Mouse (Mus musculus) layer of hippocampus, adult 18-20 months (tissue): ENCODE measurements at regions not wholly inside any gene's neighbourhood (a gene's known extent, or its start where the extent isn't known, plus 50 kb on each side); places are given as distances from the start of the nearest gene placed in this dataset.
A peak's percentile ranks its signal among the peaks of the same experiment; 100 is the strongest.

Experiments used
- DNase-seq, 2 experiments: peaks; one replicate each; pipeline ENCODE4 v3.0.0; 2022; ENCODE audit warnings: low spot score in 2 of 2

DNA sequence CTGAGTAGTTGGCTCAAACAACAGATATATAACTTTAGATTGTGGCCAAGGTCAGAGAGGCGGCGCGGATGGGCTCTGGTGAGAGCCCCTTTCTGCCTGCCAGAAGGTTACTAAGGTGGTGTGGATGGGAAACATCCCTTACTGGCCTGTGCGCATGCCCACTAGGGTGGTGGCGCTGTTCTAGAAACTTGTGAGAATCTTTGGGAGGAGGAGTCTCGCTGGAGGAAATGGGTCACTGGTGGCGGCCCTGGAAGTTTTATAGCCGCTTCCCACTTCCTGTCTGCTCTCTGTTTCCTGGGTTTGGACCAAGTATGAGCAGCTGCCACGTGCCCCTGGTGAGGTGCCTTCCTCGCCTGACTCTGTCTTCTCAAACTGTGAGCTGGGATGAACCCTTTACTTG, 285.0 kb upstream of the Tbx3 start:
- DNase-seq = no peak

- no peak for DNase-seq
Measured at GRCm38 (mm10) chr5:119386821-119387220, 283.6 kb upstream of the Tbx3 start.

GRCm38 (mm10) chr5:119387261-119387660, 283.2 kb upstream of the Tbx3 start:
- DNase-seq = no peak

GRCm38 (mm10) chr5:119388841-119389240, 281.6 kb upstream of the Tbx3 start:
- no peak for DNase-seq

DNA sequence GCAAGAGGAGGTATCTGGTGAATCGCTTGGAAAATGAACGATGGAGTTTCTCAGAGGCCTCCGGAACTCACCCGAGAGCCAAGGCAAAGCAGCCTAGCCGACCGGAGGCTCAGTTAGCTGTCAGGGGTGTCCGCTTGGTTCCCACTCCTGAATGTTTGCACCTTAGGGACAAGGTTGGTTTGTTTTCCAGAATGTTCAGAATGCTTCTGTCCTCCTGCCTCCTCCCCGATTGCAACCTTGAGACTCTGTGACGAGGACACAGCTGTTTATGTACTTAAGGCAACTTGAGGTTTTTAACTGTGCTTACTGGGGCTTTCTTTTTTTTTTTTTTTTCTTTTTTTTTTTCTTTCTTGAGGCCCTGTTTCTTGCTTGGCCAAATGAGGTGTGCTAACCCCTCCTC, 281.1 kb upstream of the Tbx3 start:
- no peak for DNase-seq

DNA sequence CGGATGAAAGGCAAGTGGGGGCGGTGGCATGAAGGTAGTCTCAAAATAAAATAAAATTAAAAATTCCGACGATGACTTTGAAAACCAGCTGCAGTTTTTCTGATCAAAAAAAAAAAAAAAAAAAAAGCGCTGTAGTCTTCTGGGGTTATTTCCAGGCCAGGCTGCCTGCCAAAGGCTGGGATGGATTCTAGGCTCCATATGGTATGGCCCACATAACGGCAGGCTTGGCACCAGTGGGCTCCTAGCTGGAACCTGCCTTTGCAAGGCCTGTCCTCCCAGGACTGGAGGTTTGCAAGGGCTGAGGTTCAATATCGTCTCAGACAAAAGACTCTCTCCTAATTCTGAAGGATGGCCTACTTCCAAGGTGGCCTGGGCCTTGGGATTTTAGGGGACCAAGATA, 280.6 kb upstream of the Tbx3 start:
- peak in 1 of 2 experiments; percentile 47 for DNase-seq

- DNase-seq = peak in 1 of 2 experiments; percentile 55
Measured at GRCm38 (mm10) chr5:119398475-119398874, 272.0 kb upstream of the Tbx3 start.

- no peak for DNase-seq
Measured at GRCm38 (mm10) chr5:119400223-119400935, 270.1 kb upstream of the Tbx3 start.

DNA sequence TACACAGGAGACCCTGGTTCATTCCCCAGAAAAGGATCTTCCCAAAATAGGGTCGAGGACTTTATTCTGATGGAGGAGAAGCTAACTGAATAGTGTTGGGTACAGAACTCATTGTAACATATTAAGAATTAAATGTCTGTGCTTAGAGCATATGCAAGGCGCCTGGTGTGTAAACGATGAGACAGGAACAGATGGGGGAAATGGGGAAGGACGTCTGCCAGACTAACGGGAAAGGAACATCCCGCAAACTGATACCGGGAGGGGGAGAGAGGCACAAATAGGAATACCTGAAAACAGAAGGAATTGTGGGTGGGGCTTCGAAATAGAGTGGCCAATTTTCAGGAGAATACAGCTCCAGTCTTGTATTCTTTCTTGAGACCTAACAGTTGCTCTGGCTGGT, 268.6 kb upstream of the Tbx3 start:
- peak; percentile 35 to 69 for DNase-seq

GRCm38 (mm10) chr5:119402651-119403050, 267.8 kb upstream of the Tbx3 start:
- peak in 1 of 2 experiments; percentile 20 for DNase-seq

DNA sequence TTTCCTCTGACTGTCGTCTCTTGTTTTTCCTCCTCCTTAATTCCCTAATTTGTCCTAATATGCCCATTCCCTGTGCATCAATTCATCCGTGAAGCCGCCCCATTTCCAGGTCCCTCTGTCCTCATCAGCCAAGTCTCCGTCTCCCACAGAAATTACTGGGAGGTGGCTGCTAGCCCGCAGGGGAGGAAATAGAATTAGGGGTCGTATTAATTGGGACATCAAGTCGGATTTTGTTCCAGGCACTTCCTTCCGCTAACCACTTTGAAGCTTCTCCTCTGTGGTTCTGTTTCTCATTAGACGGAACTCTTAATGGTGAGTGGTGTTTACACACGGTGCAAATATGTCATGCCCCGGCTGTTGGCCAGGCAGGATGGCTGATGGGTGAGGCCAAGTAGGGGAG, 259.5 kb upstream of the Tbx3 start:
- DNase-seq = no peak

DNA sequence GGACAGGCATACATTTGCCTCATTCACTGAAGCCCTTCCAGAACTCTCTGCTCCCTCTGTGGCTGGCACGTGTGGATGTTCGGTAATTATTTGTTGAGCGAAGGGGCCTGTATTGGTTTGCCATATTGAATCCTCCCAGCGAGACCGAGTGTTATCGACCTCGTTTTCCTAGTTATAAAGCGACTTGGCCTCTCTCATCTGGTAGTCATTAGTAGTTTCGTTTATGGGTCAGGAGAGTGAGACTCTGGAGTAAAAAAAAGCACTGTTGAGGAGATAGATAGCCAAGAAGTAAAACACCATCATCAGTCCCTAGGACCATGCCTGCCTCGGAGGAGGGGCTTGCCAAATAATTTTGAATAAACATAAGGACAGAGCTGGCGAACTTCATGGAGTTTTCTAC, 254.6 kb upstream of the Tbx3 start:
- no peak for DNase-seq

GRCm38 (mm10) chr5:119418486-119418885, 252.0 kb upstream of the Tbx3 start:
- DNase-seq = no peak

DNA sequence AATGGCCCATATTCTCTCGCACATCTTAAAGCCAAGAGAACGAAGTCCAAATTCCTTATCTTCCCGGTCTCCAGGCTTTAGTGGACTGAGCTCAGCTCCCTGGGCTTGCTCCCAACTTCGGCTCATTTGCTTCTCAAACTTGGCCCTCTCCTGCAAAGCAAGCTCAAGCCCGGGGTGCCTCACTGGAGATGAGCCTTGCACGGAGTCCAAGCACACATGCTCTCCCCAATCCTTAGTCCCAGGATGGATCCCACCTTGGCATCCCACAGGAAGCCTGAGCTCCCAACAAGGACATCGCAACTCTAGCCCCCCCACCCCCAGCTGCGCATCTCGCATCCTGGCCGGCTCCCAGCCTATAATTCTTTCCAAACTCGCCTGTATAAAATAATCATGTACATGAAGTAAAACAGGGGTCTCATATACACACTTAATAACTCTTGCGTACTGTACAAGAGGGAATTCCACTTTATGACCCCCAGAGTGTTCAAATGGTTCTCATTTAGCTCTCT, 242.9 kb upstream of the Tbx3 start:
- DNase-seq = no peak

DNA sequence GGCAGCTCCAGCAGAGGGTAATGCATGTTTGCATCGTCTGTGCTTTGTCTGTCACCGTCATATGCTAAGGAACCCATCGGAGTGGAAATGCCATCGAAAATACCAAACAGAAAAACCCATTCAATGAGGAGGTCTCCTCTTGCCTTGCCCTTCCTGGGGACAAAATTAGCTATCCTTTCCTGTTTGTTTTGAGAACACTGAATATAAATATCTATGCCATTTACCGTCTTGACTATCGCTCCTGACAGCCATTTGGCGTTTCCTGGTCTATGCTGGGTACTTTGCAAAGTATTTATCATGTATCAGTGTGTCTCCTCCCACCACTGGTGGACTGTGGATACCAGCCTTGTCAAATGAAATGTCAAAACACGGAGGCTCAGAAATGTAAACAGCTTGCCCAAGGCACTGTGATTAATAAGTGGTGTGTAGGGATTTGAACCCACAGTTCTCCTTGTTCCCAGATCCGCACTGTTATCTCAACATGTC, 239.2 kb upstream of the Tbx3 start:
- DNase-seq = no peak

DNA sequence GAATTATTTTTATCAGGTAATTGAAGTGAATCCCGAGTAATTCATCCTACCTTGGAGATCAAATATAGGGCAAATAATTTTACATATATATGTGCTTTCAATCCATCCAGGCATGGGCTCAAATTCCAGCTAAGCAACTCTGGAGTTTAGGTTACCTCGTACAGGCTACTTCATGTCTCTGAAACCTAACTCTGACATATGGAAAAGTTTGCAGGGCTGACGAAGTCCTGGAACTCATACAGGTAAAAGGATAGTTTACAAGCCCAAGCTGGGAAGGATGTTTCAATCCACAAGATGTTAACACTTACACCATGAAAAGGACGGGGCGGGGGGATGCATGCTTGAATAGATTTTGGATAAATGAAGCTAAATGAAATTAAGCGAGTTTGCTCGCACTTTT, 235.9 kb upstream of the Tbx3 start:
- DNase-seq = no peak

DNA sequence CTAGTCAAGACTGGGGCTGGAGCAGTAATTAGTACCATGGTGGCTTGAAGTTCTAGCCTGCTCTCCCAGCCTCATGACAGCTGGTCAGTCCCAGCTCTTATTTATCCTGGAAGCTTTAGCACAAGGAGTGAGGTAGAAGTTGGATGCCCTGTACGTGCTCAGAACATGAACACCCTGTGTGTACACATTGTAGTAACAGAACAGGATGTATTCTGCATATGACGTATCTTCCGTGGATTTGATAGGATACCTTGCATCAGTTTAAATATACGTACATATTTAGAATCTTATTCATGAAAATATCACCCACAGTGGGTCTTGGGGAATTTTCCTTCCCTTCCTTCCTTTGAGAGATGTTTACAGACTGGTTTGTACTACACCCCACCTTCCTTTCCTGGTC, 222.0 kb upstream of the Tbx3 start:
- no peak for DNase-seq

- no peak for DNase-seq
Measured at GRCm38 (mm10) chr5:119449166-119449565, 221.3 kb upstream of the Tbx3 start.

DNA sequence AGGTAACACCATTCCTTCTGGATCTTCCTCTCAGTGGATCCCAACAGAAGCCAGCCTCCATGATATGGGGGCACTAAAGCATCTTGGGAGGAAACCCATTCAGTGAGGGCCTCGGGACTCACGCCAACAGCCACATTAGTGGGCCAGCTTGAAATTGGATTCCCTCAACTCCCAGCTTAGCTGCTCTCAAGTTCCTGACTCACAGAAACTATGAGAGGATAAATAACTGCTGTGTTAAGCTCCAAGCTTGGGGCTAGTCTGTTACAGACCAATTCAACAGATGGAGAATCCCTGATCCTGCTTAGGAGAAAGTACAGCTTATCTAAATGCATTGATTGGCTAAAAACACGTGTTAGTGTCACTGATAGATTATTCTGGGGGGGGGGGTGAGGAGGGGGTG, 210.7 kb upstream of the Tbx3 start:
- DNase-seq = no peak

DNA sequence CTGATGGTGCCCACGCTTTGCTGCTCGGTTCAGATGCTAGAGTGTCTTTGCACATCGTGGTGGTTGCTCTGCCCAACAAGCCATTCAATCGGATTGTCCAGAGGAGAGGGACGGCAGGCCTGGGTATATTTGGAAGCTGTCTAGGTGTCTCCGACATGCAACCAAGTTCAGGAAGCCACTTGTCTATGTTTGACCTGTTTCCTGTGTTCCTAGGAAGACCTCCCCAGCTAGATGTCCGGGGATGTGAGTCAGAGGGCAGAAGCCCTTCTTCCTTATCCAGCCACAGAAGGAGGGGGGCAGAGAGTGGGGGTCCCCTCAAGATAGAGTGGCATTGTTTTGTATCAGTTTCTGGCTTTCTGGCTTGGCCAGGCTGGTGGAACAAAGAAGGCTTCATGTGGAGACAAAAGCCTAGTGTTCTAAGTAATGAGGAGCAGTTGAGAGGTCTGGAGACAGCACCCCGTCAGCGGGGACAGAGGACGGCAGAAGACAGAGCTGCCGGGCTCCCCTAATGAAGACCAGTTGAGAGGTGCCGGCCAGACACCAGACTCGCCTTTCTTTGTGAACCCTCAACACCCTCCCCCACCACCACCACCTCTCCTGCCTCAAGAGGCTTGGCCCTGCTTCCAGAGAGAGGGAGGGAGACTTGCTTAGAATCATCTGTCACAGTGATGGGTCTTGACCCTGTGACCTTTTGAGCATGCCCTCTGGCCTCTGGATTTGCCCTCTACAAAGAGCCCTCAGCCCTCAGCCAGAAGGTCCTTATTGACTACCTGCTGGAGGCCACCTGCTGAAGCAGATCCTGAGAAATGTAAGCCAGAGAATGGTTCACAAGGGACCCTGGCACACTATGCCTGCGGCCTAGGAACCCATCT, 207.6 kb upstream of the Tbx3 start:
- peak in 1 of 2 experiments; percentile 11 for DNase-seq

DNA sequence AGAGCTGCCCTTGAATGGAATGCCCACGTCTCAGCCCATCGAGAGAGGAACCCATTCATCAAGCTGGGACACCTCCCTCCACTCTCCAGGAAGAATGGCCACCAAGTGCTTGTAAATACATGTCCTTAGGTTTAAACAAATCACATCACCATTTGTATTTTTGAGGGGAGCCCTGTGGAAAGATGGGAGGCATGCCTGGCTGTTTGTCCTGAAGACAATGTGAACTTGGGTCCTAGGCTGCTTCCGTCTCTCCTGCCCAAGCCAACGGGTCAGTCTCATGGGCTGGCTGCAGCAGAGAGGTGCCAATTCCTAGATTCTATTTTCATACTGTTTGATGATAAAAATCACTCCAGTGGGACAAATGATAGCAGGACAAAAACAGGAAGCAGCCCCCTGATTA, 205.9 kb upstream of the Tbx3 start:
- DNase-seq = no peak

- DNase-seq = no peak
Measured at GRCm38 (mm10) chr5:119467346-119468085, 203.0 kb upstream of the Tbx3 start.
